Mouse (Mus musculus) bone marrow, adult 2 months (tissue): ENCODE results near the gene Pabpc1l.

Source experiments
- CTCF ChIP-seq: fragments of 200-500 bp; IDR thresholded peaks from 2 replicates; pipeline ENCODE4 v1.5.1; 2011; ENCODE audit warnings: low read length, control low read depth; ENCODE audit not compliant: control insufficient read depth, insufficient read depth
- POLR2A ChIP-seq: fragments of 200-500 bp; IDR thresholded peaks from 2 replicates; pipeline ENCODE4 v1.6.1; 2011; ENCODE audit warnings: low read depth, mild to moderate bottlenecking, control low read depth, low read length, borderline replicate concordance; ENCODE audit not compliant: control insufficient read depth

DNA sequence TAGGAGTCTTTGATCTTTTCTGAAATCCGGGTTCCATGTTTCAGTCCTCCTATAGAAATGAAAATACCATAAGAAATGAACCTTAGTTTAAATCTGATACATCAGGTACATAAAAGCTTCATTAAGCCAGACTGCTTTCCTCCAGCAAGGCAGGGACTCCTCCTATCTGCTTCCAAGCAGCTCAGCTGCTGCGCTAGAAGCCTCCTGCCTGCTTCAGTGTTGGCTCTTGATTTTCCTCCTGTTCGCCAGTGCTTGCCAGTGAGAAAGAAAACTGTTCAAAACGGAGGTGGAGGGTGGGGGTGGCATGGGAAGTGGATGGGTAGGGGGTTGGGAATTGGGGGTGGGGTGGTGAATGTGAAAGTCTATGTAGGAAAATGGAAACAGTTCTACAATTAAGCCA is 64.3 kb downstream of the Pabpc1l start:
- no peak for TF ChIP-seq CTCF
- TF ChIP-seq POLR2A = no peak
